Mouse (Mus musculus) midbrain, embryonic 11.5 days (tissue): ENCODE measurements at regions not wholly inside any gene's neighbourhood (a gene's known extent, or its start where the extent isn't known, plus 50 kb on each side); places are given as distances from the start of the nearest gene placed in this dataset.

Source experiments
- ATAC-seq: fragments of 200-750 bp; cut with Nextera tagmentation; 2 replicates; pipeline ENCODE4 v1.8.0; 2017; ENCODE audit warnings: moderate TSS enrichment, moderate library complexity; ENCODE audit not compliant: low FRiP score
- DNase-seq: peaks from one replicate; pipeline ENCODE4 v3.0.0; 2015; ENCODE audit warnings: low spot score; ENCODE audit errors: missing footprints
- H3K27ac ChIP-seq: fragments of 300-500 bp; sonication (generic); 2 replicates; pipeline ENCODE4 v1.5.1; 2014; ENCODE audit warnings: low read depth, low read length
- H3K27me3 ChIP-seq: fragments of 300-500 bp; sonication (generic); 2 replicates; pipeline ENCODE4 v1.6.1; 2014; ENCODE audit warnings: mild to moderate bottlenecking, low read length, moderate library complexity, mixed read lengths; ENCODE audit not compliant: control insufficient read depth, insufficient read depth
- H3K36me3 ChIP-seq: fragments of 300-500 bp; sonication (generic); 2 replicates; pipeline ENCODE4 v1.6.1; 2014; ENCODE audit warnings: mild to moderate bottlenecking, low read length, moderate library complexity, mixed read lengths; ENCODE audit not compliant: control insufficient read depth, insufficient read depth
- H3K4me1 ChIP-seq: fragments of 300-500 bp; sonication (generic); 2 replicates; pipeline ENCODE4 v1.6.1; 2014; ENCODE audit warnings: low read length; ENCODE audit not compliant: control insufficient read depth, insufficient read depth
- H3K4me2 ChIP-seq: fragments of 300-500 bp; sonication (generic); 2 replicates; pipeline ENCODE4 v1.6.1; 2014; ENCODE audit warnings: mild to moderate bottlenecking, moderate library complexity
- H3K4me3 ChIP-seq: fragments of 300-500 bp; sonication (generic); 2 replicates; pipeline ENCODE4 v1.5.1; 2014; ENCODE audit warnings: low read depth, low read length
- H3K9ac ChIP-seq: fragments of 300-500 bp; sonication (generic); 2 replicates; pipeline ENCODE4 v1.6.1; 2014; ENCODE audit warnings: low read length
- H3K9me3 ChIP-seq: fragments of 300-500 bp; sonication (generic); 2 replicates; pipeline ENCODE4 v1.6.1; 2016; ENCODE audit warnings: low read length; ENCODE audit not compliant: control insufficient read depth
- WGBS: fragments of 180-500 bp; shearing (Covaris S2); extraction: QIAGEN DNeasy Blood & Tissue Kit; methylation state at CpG from one replicate; pipeline ENCODE4 v1.1.7; 2014; 5-methylcytosine and 5-hydroxymethylcytosine counted together

DNA sequence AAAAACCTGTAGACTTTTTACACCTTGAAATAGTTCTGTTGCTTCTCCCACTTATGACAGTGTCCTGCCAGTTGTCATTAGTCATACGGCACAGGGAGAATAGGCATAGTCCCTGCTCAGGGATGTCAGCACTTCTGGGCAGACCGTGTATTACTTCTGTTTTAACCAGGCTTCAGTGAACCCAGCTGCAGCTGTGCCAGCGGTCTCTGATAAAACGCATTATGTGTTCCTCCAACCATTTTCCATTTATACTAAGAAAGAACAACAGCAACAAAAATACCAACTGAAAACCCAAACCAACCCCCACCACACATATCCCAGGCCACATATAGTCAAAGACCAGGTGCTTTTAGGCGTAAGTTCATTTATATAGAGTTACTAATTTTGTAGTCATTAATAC is 83.1 kb upstream of the Prdm1 start:
- Histone ChIP-seq H3K9ac (no peak overlapping the region), H3K4me2 (no peak overlapping the region), H3K27ac (no peak overlapping the region), H3K27me3 (no peaks in the 10 kb centered on the region), H3K4me3 (no peak overlapping the region), H3K9me3 (no peaks in the 10 kb centered on the region), H3K4me1 (no peaks in the 10 kb centered on the region), H3K36me3 (no peaks in the 10 kb centered on the region)
- ATAC-seq (no peak), DNase-seq (no peak)
- WGBS = 94% methylated on average over 5 of the region's 5 CpGs

- Histone ChIP-seq H3K9ac (no peak overlapping the region), H3K27ac (no peak overlapping the region), H3K36me3 (no peaks in the 10 kb centered on the region), H3K4me1 (no peaks in the 10 kb centered on the region), H3K4me2 (no peak overlapping the region), H3K27me3 (no peaks in the 10 kb centered on the region), H3K4me3 (no peak overlapping the region), H3K9me3 (no peaks in the 10 kb centered on the region)
- WGBS = 82% methylated on average over 6 of the region's 6 CpGs
- ATAC-seq (no peak), DNase-seq (no peak)
Measured at GRCm38 (mm10) chr10:44609187-44609586, 80.9 kb upstream of the Prdm1 start.

GRCm38 (mm10) chr10:44607334-44607851 is 79.1 kb upstream of the Prdm1 start:
- no peaks in the 10 kb centered on the region for H3K9me3 ChIP-seq
- no peak overlapping the region for H3K27ac ChIP-seq
- H3K9ac ChIP-seq = no peak overlapping the region
- H3K4me1 ChIP-seq = no peaks in the 10 kb centered on the region
- ATAC-seq (no peak), DNase-seq (no peak)
- no peak overlapping the region for H3K4me2 ChIP-seq
- no peaks in the 10 kb centered on the region for H3K36me3 ChIP-seq
- no peak overlapping the region for H3K4me3 ChIP-seq
- WGBS = 86% methylated on average over 5 of the region's 5 CpGs
- H3K27me3 ChIP-seq = no peaks in the 10 kb centered on the region

- ATAC-seq = no peak
Measured at GRCm38 (mm10) chr10:44604512-44604911, 76.2 kb upstream of the Prdm1 start.

DNA sequence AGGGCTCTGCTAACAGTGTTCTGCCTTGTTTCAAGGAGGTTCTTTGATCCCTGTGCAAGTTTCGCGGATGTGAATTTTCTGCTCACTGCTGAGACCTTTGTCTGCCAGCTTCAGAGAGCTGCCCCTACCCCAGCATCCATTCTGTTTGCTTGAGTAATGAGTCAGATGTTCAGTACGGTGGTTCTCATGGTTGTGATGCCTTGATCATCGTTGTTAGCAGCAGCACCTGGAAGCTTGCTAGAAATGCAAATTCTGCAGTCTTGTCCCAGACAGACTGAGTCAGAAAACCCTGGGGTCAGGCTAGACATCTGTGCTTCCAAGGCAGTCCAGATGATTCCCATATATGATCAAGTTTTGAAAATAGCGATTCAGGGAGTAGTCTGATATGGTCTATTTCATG is 75.2 kb upstream of the Prdm1 start:
- 75% methylated on average over 5 of the region's 5 CpGs for WGBS
- H3K27me3 ChIP-seq = no peaks in the 10 kb centered on the region
- no peaks in the 10 kb centered on the region for H3K36me3 ChIP-seq
- H3K27ac ChIP-seq = no peak overlapping the region
- no peak overlapping the region for H3K9ac ChIP-seq
- H3K4me1 ChIP-seq = no peaks in the 10 kb centered on the region
- DNase-seq = no peak
- H3K9me3 ChIP-seq = no peaks in the 10 kb centered on the region
- ATAC-seq = no peak
- H3K4me2 ChIP-seq = no peak overlapping the region
- no peak overlapping the region for H3K4me3 ChIP-seq

More at GRCm38 (mm10) chr10:44604512-44604911, 76.2 kb upstream of the Prdm1 start:
- WGBS = 90% methylated on average over 11 of the region's 11 CpGs
- H3K4me1 ChIP-seq = no peaks in the 10 kb centered on the region
- H3K9ac ChIP-seq = no peak overlapping the region
- H3K36me3 ChIP-seq = no peaks in the 10 kb centered on the region
- no peaks in the 10 kb centered on the region for H3K27me3 ChIP-seq
- no peak overlapping the region for H3K4me2 ChIP-seq
- no peak for DNase-seq
- H3K9me3 ChIP-seq = no peaks in the 10 kb centered on the region
- H3K4me3 ChIP-seq = no peak overlapping the region
- no peak overlapping the region for H3K27ac ChIP-seq

DNA sequence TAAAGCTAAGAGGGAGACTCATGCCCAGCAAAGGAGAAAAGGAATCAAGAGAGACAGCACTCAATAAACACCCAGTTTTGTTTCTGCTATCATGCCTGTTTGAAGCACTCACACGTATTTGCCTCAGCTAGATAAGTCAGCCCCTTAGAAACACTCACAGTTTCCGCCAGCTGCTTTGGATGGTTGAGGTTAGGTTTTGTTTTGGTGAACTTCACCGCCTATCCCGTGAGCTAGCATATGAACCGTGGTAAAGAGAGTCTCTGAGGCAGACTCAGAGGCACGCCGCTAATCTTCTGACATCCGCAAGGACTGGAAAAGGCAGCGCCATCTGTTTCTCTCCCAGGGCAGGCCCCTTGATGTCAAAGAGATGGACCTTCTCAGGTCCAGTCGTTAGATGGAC is 73.2 kb upstream of the Prdm1 start:
- Histone ChIP-seq H3K4me1 (no peaks in the 10 kb centered on the region), H3K9ac (no peak overlapping the region), H3K4me3 (no peak overlapping the region), H3K4me2 (no peak overlapping the region), H3K9me3 (no peaks in the 10 kb centered on the region), H3K27me3 (no peaks in the 10 kb centered on the region), H3K36me3 (no peaks in the 10 kb centered on the region), H3K27ac (no peak overlapping the region)
- ATAC-seq (no peak), DNase-seq (no peak)
- 85% methylated on average over 10 of the region's 10 CpGs for WGBS

DNA sequence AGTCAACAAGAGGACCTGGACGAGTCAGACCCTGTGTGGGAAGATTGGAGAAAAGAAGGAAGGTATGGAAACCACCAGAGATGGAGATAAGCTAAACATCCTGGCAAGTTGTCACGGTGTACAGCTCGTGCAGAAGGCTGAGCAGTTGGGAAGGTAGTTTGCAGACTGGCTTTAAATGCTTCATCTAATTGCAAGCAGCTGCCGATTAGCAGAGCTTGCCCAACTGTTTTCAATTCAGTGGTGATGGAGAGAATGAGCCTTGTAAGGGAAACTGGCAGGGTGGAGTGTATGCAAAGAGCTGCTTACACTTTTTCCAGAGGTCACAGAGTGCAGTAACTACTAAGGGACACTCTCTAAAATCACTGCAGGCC is 71.6 kb upstream of the Prdm1 start:
- no peak overlapping the region for H3K27ac ChIP-seq
- ATAC-seq = no peak
- peak; percentile 80 for DNase-seq

DNA sequence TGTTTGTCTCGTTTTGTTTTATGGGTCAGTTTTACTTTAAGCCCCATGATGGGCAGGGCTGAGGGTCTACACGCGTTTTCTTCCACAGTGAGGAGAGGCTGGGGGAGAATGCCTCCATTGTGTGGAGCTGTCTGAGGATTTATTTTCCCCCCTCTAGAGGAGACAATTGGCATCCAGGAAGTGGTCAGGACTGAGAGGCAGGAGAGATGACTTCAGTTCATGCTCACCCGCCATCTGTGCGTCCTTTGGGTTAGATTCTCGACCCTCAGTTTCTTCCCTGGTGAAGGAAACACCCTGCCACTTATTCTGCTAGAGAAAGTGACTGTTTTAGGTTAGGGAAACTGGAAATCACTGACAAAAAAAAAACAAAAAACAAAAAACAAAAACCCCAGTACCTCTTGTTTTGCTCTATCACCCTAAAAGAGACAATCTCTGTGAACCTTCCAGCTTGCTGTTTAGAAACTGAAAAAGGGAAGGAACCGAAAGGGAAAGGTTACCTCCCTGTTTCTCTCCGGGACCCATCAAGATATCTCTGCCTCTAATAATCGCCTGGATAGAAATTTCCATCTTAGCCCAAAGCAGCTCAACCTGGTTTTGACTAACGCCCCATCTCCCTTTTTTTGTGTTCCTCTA is 71.1 kb upstream of the Prdm1 start:
- H3K4me1 ChIP-seq = no peaks in the 10 kb centered on the region
- no peaks in the 10 kb centered on the region for H3K9me3 ChIP-seq
- no peak for ATAC-seq
- DNase-seq = peak; percentile 80
- WGBS = 70% methylated on average over 10 of the region's 10 CpGs
- H3K4me2 ChIP-seq = no peak overlapping the region
- H3K9ac ChIP-seq = no peak overlapping the region
- no peaks in the 10 kb centered on the region for H3K27me3 ChIP-seq
- no peaks in the 10 kb centered on the region for H3K36me3 ChIP-seq
- H3K27ac ChIP-seq = no peak overlapping the region
- H3K4me3 ChIP-seq = no peak overlapping the region

More for the DNA sequence above, 71.6 kb upstream of the Prdm1 start:
- Histone ChIP-seq H3K4me1 (no peaks in the 10 kb centered on the region), H3K9me3 (no peaks in the 10 kb centered on the region), H3K36me3 (no peaks in the 10 kb centered on the region), H3K4me2 (no peak overlapping the region), H3K27me3 (no peaks in the 10 kb centered on the region), H3K4me3 (no peak overlapping the region), H3K9ac (no peak overlapping the region)
- 62% methylated on average over 4 of the region's 4 CpGs for WGBS

DNA sequence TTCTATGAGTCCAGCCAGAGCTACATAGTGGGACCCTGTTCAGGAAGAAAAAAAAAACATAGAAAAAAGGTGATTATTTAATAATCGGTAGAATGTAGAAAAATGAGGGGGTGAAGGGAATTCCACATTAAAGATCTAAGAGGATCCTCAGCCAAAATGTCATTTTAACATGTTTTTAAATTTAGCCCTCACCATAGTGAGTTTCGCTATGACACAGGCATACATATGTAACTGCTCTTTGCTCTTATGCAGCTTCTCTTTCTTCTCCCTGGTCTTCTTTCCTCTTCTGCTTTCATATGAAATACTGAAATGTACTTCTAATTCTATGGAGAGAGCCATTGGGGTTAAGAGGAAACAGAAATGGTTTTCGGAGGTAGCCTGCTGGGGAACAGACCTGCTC is 70.3 kb upstream of the Prdm1 start:
- ATAC-seq (no peak), DNase-seq (no peak)
- Histone ChIP-seq H3K27me3 (no peaks in the 10 kb centered on the region), H3K4me3 (no peak overlapping the region), H3K4me2 (no peak overlapping the region), H3K36me3 (no peaks in the 10 kb centered on the region), H3K27ac (no peak overlapping the region), H3K9ac (no peak overlapping the region), H3K9me3 (no peaks in the 10 kb centered on the region), H3K4me1 (no peaks in the 10 kb centered on the region)
- WGBS = 91% methylated on average over 3 of the region's 3 CpGs
